Mouse (Mus musculus): ENCODE measurements around the gene Kif2c.
A peak's percentile ranks its signal among the peaks of the same experiment; 100 is the strongest.

Gene Kif2c

DNA sequence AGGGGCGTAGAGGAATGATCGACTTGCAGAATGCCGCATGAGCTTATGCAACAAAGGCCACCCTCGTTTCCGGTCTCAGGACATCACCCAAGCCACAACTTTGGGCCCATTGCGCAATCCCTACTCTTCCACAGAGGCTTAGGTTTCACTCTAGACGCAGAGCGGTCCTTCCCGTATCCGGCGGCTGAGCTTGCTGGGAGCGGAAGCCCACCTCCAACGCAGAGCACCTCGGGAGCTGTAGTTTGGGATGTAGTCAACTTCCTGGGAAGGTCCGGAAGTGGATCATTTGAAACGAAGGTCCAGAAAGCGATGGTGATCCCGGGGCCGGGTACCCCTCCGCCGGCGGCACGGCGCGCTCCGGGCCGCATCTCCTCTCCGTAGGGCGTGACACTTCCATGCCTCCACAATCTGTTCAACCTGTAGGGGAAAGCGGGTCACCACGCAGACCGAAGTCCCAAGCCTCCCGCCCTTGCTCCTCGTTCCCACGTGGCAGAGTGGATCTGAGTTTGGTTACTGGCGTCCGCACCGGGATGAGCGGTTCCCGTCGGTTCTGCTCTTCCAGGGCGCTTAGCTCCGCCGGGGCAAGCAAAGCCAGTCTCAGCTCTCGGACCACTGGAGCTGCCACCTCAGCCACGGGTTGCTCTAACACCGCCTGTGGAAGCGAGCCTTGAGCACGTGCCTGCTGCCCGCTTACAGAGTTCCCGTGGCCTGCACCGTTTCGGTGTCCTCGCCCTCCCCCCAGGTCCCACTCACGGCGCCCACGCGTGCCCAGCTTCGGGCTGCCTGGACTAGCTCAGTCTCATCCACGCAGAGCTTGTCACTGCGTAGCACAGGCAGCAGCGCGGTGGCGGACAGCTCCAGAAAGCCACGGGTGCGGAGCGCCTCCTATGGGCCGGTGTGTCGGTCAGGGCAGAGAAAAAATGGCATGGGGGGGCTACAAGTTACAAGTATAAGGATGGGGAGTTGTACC, 61.7 kb downstream of the Kif2c start:
- DNase-seq (ENCODE audit: low read depth, low spot score), result peak; percentile 100

DNA sequence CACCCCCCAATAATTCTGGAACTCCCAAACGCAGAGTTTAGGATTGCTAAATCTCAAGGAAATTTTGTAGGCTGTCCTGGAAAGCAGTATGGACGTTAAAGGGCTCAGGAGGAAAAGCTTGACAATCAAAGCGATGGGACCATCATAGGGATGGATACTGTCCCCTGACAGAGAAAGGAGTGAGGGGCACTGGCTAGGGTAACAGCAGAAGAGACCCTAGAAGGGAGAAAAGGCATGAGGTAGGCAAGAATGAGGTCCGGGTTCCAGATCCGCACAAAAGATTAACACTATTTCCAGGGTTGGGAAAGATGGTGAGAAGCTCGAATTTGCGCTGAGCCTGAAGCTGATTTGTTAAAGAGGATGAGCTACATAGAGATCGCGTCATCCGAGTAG, 62.4 kb downstream of the Kif2c start:
- no peak for DNase-seq (ENCODE audit: low read depth, low spot score)

DNA sequence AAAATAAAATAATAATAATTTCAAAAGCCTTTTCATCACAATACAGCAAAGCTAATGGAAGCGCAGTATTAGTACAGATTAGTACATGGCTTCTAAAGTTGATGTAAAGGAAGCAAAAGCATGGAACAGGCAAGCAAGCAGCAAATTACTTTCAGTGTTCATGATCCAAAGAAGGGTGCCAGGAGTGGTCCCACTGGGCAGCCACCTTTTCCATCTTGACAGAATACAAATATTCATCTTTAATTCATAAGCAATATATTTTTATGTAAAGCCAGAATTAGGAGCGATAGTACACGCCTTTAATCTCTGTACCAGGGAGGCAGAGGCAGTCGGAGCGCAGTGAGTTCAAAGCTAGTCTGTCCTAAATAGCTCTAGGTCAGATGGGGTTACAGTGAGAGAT, 62.8 kb downstream of the Kif2c start:
- no peak for DNase-seq (ENCODE audit: low read depth, low spot score)

DNA sequence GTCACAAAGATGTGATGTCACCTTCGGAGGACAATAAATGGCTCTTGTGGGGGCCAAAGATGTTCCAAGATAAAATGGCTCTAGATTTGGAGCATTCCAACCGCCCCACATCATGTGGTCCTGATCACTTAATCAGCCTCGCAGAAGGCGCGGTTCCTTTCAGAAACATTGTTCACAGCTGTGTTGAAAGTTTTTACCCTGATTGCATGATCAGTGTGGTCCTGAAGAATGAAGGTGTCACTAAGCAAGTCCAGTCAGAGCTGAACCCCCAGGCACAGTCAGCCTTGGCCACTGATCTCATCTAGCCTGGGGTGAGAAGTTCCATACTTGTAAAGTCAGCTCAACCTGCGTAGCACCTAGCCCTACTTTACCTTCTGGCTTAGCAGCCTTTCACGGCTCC, 64.5 kb downstream of the Kif2c start:
- no peak for DNase-seq (ENCODE audit: low read depth, low spot score)

DNA sequence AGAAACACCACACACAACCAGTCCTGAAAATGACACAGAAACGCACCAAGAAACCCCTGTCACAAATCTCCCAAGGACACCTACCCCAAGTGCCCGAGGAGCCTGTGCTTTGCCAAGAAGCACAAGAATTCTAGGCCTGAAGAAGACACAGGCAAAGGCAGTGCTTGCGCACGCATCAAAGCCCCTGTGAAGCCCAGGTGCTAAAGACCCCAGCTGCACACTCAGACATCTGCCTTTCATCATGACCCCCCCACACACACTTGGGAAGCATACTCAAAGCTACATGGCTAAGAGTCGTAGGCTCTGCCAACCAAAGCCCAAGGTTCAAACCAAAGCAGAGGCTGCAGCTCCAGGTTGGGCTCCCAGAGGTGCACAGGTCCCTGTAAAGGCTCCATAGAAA, 66.8 kb downstream of the Kif2c start:
- DNase-seq (ENCODE audit: low read depth, low spot score), result no peak

GRCm38 (mm10) chr4:117113237-117113636, 69.2 kb downstream of the Kif2c start:
- no peak for DNase-seq (ENCODE audit: low read depth, low spot score)

- no peak for DNase-seq (ENCODE audit: low read depth, low spot score)
Measured at GRCm38 (mm10) chr4:117110985-117111384, 71.5 kb downstream of the Kif2c start.

- no peak for DNase-seq (ENCODE audit: low read depth, low spot score)
Measured at GRCm38 (mm10) chr4:117110249-117110648, 72.2 kb downstream of the Kif2c start.
